Mouse (Mus musculus): Measurements from ENCODE around the gene Mllt10. TPM values are rescaled to one million over a fixed set of nuclear protein-coding genes. Genes with fewer than 3 reads are reported as not detected.

Gene Mllt10
- polyA plus RNA-seq, 1 experiment = 15.7 TPM

- TF ChIP-seq GATA1 (IDR thresholded peaks at IDR 0.05; ENCODE audit: low read length) = no peak
Observed at GRCm38 (mm10) chr2:18055929-18056785, 1.1 kb downstream of the Mllt10 start.

- TF ChIP-seq GATA1 (IDR thresholded peaks at IDR 0.05; ENCODE audit: low read length) = no peak
Observed at GRCm38 (mm10) chr2:18056786-18057255, 1.8 kb downstream of the Mllt10 start.

GRCm38 (mm10) chr2:18057336-18058145 lies 2.5 kb downstream of the Mllt10 start:
- no peak for TF ChIP-seq GATA1 (IDR thresholded peaks at IDR 0.05; ENCODE audit: low read length)

GRCm38 (mm10) chr2:18058146-18058708 lies 3.2 kb downstream of the Mllt10 start:
- TF ChIP-seq GATA1 (IDR thresholded peaks at IDR 0.05; ENCODE audit: low read length) = no peak

GRCm38 (mm10) chr2:18059063-18059462 lies 4.0 kb downstream of the Mllt10 start:
- TF ChIP-seq GATA1 (IDR thresholded peaks at IDR 0.05; ENCODE audit: low read length) = no peak

- no peak for TF ChIP-seq GATA1 (IDR thresholded peaks at IDR 0.05; ENCODE audit: low read length)
Observed at GRCm38 (mm10) chr2:18059891-18060290, 4.9 kb downstream of the Mllt10 start.

- no peak for TF ChIP-seq GATA1 (IDR thresholded peaks at IDR 0.05; ENCODE audit: low read length)
Observed at GRCm38 (mm10) chr2:18060396-18060795, 5.4 kb downstream of the Mllt10 start.

- no peak for TF ChIP-seq GATA1 (IDR thresholded peaks at IDR 0.05; ENCODE audit: low read length)
Observed at GRCm38 (mm10) chr2:18063763-18064251, 8.8 kb downstream of the Mllt10 start.

GRCm38 (mm10) chr2:18064356-18064858 lies 9.4 kb downstream of the Mllt10 start:
- no peak for TF ChIP-seq GATA1 (IDR thresholded peaks at IDR 0.05; ENCODE audit: low read length)

GRCm38 (mm10) chr2:18064941-18065707 lies 10.1 kb downstream of the Mllt10 start:
- no peak for TF ChIP-seq GATA1 (IDR thresholded peaks at IDR 0.05; ENCODE audit: low read length)

GRCm38 (mm10) chr2:18065708-18066030 lies 10.6 kb downstream of the Mllt10 start:
- TF ChIP-seq GATA1 (IDR thresholded peaks at IDR 0.05; ENCODE audit: low read length) = no peak

GRCm38 (mm10) chr2:18066436-18066835 lies 11.4 kb downstream of the Mllt10 start:
- no peak for TF ChIP-seq GATA1 (IDR thresholded peaks at IDR 0.05; ENCODE audit: low read length)

- no peak for TF ChIP-seq GATA1 (IDR thresholded peaks at IDR 0.05; ENCODE audit: low read length)
Observed at GRCm38 (mm10) chr2:18068071-18068796, 13.2 kb downstream of the Mllt10 start.

- no peak for TF ChIP-seq GATA1 (IDR thresholded peaks at IDR 0.05; ENCODE audit: low read length)
Observed at GRCm38 (mm10) chr2:18071947-18072346, 16.9 kb downstream of the Mllt10 start.
